Mouse (Mus musculus) heart, adult 9 months (tissue): ENCODE data around the gene Dhx37.
"Not testable (repeated sequence)": the region's sequence is repeated elsewhere in the genome, so short reads cannot be mapped to it uniquely, and the experiment has no call there.

Source experiments
- DNase-seq, 2 experiments: peaks; one replicate each; pipeline ENCODE4 v3.0.0; 2022; ENCODE audit warnings: low spot score in 2 of 2

Dhx37 gene

DNA sequence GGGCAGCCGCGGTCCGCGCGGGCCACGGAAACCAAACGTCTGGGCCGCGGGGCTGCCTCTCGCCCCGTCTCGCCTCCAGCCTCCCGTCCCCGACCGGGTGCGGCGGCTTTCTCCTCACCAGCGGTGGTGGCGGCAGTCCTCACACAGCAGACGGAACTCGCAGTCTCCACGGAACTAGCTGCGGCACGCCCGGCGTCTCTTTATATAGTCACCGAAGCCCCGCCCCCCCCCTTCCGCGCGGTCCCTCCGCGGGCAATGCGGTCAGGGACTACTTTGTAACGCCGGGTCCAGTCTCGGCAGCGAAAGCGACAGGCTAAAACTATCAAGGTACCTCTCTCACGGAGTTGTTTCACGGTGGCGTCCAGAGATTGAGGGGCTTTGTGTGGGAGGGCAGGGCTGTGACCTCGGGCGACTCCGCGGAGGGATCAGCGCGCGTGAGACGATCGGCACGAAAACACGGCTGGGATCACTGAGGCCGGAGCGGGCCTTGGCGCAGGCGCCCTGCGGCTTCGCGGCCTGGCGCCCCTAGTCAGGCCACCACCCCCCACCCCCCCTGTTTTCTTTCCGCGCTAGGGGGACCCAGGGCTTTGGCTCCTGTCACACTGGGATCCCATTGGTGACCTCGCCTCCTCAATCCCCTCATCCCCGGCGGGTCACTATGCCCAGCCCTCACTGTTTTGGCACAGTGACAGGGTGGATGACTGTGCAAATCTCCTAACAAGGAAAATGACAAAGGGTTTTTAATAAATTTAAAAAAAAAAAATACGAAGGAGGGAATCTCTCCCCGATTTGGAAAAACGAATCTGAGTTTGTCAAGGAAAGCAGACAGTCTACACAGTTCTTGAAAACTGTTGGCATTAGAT is 44.1 kb downstream of the Dhx37 start, which contains the start of gene Ubc:
Gene Ubc, minus strand, starts transcription at position 624 of the 863 bp plus-strand sequence.
- peak; percentile 91 to 95 for DNase-seq

GRCm38 (mm10) chr5:125389131-125389578 is 44.8 kb downstream of the Dhx37 start, which contains the start of gene Gm10382:
Gene Gm10382, plus strand, starts transcription at chr5:125389322.
- peak; percentile 88 for DNase-seq

DNA sequence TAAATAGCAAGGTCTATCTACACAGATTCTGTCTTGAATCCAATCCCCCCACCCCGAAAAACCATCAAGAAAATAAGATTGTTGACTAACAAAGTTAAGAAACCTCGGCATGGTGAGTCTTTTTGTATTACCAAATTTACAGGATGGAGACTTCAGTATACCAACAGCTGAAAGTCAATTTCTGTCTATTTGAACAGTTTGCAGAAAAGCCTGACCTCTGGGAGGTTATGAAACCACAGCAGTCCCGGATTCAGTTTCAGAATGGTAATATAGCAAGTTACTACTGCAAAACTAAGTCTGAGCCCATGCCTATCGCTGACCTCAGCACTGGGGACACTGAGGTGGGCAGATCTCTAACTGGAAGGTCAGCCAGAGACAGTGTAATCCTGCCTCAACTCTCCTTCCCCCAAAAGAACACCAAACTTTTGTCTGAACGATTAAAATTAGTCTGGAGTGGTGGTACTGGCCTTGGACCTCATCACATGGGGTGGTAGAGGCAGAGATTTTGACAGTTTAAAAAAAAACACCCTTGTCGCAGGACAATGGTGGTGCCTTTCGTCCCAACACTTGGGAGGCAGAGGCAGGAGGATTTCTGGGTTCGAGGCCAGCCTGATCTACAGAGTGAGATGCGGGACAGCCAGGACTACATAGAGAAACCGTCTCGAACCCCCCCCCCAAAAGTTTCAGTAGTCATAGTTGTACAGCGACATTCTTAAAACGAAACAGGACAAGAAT is 45.4 kb downstream of the Dhx37 start:
- DNase-seq = no peak

DNA sequence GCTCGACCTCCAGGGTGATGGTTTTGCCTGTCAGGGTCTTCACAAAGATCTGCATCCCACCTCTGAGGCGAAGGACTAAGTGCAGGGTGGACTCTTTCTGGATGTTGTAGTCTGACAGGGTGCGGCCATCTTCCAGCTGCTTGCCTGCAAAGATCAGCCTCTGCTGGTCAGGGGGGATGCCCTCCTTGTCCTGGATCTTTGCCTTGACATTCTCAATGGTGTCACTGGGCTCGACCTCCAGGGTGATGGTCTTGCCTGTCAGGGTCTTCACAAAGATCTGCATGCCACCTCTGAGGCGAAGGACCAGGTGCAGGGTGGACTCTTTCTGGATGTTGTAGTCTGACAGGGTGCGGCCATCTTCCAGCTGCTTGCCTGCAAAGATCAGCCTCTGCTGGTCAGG is 46.6 kb downstream of the Dhx37 start:
- DNase-seq = not testable (repeated sequence)

GRCm38 (mm10) chr5:125385215-125385940 is 48.5 kb downstream of the Dhx37 start:
- DNase-seq = no peak

DNA sequence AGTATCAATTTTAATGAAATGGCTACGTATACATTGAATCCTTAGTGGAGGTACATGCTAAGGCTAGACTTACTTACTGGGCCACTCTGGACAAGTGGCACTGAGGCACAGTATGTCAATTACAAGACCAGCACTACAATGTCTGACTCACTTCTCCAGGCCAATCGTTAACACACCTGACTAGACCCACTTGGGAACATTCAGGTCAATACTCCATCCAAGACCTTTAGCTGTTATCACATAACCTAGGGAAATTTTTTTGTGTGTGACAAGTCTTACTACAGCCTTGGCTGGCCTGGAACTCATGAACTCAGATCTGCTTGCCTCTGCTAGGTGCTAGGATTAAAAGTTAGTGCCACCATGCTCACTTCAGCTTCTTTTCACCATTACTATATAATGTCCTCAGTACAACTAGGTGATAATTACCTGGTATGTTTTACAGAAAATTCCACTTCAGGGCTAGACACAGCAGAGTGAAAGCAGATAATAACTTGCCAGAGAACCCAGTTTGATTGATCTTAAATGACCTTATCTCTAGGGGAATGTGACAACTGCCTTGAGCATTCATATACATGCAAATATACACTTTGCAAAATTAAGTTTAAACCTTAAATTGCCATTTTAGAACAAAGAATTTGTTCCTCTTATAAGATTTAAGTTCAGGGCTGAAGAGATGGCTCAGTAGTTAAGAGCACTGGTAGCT is 49.3 kb downstream of the Dhx37 start:
- no peak for DNase-seq

DNA sequence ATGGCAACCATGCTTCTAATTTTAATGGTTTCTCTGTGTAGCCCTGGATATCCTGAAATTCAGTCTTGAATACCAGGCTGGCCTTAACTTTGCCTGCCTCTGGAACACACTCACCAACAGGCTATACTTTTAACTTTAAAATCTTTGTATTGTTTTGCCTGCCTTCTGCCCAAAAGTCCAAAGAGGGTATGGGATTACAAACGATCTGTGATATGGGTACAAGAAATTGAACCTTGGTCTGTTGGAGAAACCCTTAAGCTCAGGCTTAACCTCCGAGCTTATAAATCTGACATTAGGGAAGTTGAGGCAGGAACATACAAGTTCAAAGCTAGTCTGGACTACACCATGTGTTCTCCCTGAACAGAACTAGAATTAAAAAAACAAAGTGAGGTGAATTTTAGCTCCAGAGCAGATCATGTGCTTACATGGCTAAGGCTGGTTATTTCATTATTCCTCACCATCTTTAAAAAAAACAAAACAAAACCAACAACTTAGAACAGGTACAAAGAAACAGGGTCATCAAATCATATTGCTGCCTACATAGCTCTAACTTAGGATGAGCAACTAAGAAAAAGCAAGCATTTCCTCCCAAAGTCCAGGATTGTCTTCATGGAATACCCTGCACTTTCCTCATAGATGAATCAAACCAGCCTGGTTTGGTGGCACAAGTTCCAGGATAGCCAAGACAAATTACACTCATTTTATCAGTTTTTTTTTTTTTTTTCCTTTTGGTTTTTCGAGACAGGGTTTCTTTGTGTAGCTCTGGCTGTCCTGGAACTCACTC is 50.1 kb downstream of the Dhx37 start:
- DNase-seq = no peak

GRCm38 (mm10) chr5:125382673-125383558 is 51.0 kb downstream of the Dhx37 start:
- DNase-seq = peak in 1 of 2 experiments; percentile 73

GRCm38 (mm10) chr5:125381954-125382672 is 51.8 kb downstream of the Dhx37 start:
- DNase-seq = no peak

GRCm38 (mm10) chr5:125378919-125379318 is 55.0 kb downstream of the Dhx37 start:
- DNase-seq = no peak

GRCm38 (mm10) chr5:125377214-125377613 is 56.7 kb downstream of the Dhx37 start:
- DNase-seq = no peak

DNA sequence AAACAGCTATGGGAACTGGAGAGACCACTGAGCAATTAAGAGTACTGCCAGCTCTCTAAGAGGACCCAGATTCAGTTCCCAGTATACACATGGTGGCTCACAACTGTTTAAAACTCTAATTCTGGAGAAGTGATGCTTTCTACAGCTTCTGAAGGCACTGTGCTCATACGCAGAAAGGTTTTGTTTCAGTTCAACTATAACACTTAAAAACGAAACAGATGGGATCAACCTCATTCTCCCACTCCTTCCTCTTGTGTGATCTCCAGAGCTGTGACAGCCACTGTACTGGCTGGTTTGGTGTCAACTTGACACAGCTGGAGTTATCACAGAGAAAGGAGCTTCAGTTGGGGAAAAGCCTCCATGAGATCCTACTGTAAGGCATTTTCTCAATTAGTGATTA is 58.0 kb downstream of the Dhx37 start:
- DNase-seq = no peak

GRCm38 (mm10) chr5:125372027-125372426 is 61.9 kb downstream of the Dhx37 start:
- no peak for DNase-seq

- DNase-seq = no peak
Observed at GRCm38 (mm10) chr5:125370950-125371693, 62.8 kb downstream of the Dhx37 start.

DNA sequence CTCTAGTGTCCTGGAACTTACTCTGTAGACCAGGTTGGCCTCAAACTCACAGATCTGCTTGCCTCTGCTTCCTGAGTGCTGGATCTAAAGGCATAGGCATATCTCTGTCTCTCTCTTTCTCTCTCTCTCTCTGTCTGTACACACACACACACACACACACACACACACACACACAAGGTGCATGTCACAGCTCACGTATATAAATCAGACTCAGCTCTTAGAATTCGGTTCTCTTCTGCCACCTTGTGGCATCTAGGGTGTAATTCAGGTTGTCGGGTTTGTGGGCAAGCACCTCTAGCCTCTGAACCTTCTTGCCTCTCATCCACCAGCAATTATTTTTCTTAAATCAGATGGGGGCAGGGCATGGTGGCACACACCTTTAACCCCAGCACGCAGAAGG is 65.4 kb downstream of the Dhx37 start:
- peak in 1 of 2 experiments; percentile 61 for DNase-seq

DNA sequence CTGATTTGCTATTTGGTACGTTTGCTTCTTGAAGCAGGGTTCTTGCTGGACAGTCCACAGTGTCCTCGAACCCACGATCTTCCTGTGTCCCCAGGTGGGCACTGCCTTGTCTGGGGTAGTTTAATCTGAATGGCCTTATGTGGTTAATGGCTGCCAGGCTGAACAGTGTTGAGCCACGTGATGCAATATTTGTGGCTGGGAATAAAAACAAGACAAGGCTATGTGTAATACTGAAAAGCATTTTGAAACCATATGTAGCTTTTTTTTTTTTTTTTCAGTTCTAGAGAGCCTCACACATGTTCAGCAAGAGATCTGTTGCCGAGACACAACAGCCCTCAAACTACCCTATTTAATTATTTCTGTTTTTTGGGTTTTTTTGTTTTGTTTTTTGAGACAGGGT is 65.8 kb downstream of the Dhx37 start:
- DNase-seq = no peak

GRCm38 (mm10) chr5:125364851-125365429 is 69.0 kb downstream of the Dhx37 start:
- DNase-seq = no peak

DNA sequence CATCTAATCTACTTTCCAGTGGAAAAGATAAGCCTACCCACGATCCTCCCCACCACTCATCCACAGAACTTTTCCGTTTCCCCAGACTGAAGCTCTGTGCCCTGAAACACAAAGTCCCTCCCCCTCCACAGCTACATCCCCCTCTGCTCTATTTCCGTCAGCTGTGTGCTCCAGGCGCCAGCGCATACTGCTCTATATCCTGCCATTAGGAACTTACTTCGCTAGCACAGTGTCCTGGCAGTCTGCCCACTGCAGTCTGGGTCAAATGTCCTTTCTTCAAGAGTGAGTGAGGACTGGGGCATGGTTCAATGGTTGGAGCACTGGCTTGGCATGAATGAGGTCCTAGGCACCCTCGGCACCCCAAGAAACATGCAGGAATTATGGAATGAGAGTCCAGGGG is 70.0 kb downstream of the Dhx37 start:
- DNase-seq = no peak
